Mouse (Mus musculus): ENCODE results near the gene Btg1.
A peak's percentile ranks its signal among the peaks of the same experiment; 100 is the strongest.

Gene Btg1

GRCm38 (mm10) chr10:96609356-96610345 lies 7.2 kb upstream of the Btg1 start:
- DNase-seq (ENCODE audit: low spot score in 2 of 2): no peak

- DNase-seq (ENCODE audit: low spot score in 2 of 2): no peak
Observed at GRCm38 (mm10) chr10:96616001-96616708, 651 bp upstream of the Btg1 start.

- DNase-seq (ENCODE audit: low spot score in 2 of 2): peak in 1 of 2 experiments; percentile 31
Observed at GRCm38 (mm10) chr10:96617221-96617950, 580 bp downstream of the Btg1 start.

GRCm38 (mm10) chr10:96617951-96618575 lies 1.3 kb downstream of the Btg1 start:
- peak; percentile 71 to 79 for DNase-seq (ENCODE audit: low spot score in 2 of 2)

- no peak for DNase-seq (ENCODE audit: low spot score in 2 of 2)
Observed at GRCm38 (mm10) chr10:96619951-96620889, 3.4 kb downstream of the Btg1 start.

GRCm38 (mm10) chr10:96620890-96621271 lies 4.1 kb downstream of the Btg1 start:
- DNase-seq (ENCODE audit: low spot score in 2 of 2): no peak

- DNase-seq (ENCODE audit: low spot score in 2 of 2): no peak
Observed at GRCm38 (mm10) chr10:96621361-96621945, 4.6 kb downstream of the Btg1 start.

GRCm38 (mm10) chr10:96621980-96622645 lies 5.3 kb downstream of the Btg1 start:
- peak in 1 of 2 experiments; percentile 42 for DNase-seq (ENCODE audit: low spot score in 2 of 2)

- DNase-seq (ENCODE audit: low spot score in 2 of 2): no peak
Observed at GRCm38 (mm10) chr10:96622761-96623632, 6.2 kb downstream of the Btg1 start.

GRCm38 (mm10) chr10:96623633-96624195 lies 6.9 kb downstream of the Btg1 start:
- no peak for DNase-seq (ENCODE audit: low spot score in 2 of 2)

- no peak for DNase-seq (ENCODE audit: low spot score in 2 of 2)
Observed at GRCm38 (mm10) chr10:96624406-96624805, 7.6 kb downstream of the Btg1 start.

GRCm38 (mm10) chr10:96625061-96625460 lies 8.3 kb downstream of the Btg1 start:
- DNase-seq (ENCODE audit: low spot score in 2 of 2): no peak

- no peak for DNase-seq (ENCODE audit: low spot score in 2 of 2)
Observed at GRCm38 (mm10) chr10:96625682-96626081, 8.9 kb downstream of the Btg1 start.

GRCm38 (mm10) chr10:96626120-96626750 lies 9.4 kb downstream of the Btg1 start:
- DNase-seq (ENCODE audit: low spot score in 2 of 2): no peak

GRCm38 (mm10) chr10:96627332-96627731 lies 10.5 kb downstream of the Btg1 start:
- DNase-seq (ENCODE audit: low spot score in 2 of 2): no peak

GRCm38 (mm10) chr10:96628100-96628912 lies 11.5 kb downstream of the Btg1 start:
- DNase-seq (ENCODE audit: low spot score in 2 of 2): peak in 1 of 2 experiments; percentile 44

- DNase-seq (ENCODE audit: low spot score in 2 of 2): no peak
Observed at GRCm38 (mm10) chr10:96628913-96629199, 12.1 kb downstream of the Btg1 start.
